Mouse (Mus musculus) MEL (cell line): ENCODE data around the gene Ostc. TPM values are rescaled to one million over a fixed set of nuclear protein-coding genes. Genes with fewer than 3 reads are reported as not detected.

Experiments used
- DNase-seq: peaks from one replicate; pipeline ENCODE4 v3.0.0; 2011; ENCODE audit warnings: low read depth, low spot score
- H3K27ac ChIP-seq: 2 replicates; pipeline ENCODE4 v1.5.1; 2012; ENCODE audit warnings: low read depth, mild to moderate bottlenecking, control low read depth, low read length, moderate library complexity; ENCODE audit not compliant: control insufficient read depth
- H3K27me3 ChIP-seq, 2 experiments: fragments of 150-350 bp in 1 of 2; sonication (generic) in 1 of 2; 2 replicates each; pipeline ENCODE4 v1.6.1; 2012; ENCODE audit warnings: low read length in 2 of 2, mild to moderate bottlenecking in 2 of 2, improper control_type of control experiment in 1 of 2, moderate library complexity in 1 of 2; ENCODE audit not compliant: insufficient read depth in 2 of 2, control insufficient read depth in 1 of 2
- H3K36me3 ChIP-seq, 2 experiments: 2 replicates each; pipeline ENCODE4 v1.6.1; 2012 to 2014; ENCODE audit warnings: low read length in 2 of 2, improper control_type of control experiment in 1 of 2, inconsistent platforms in 1 of 2, mild to moderate bottlenecking in 1 of 2; ENCODE audit not compliant: insufficient read depth in 2 of 2, control insufficient read depth in 1 of 2
- H3K4me1 ChIP-seq, 2 experiments: fragments of 150-350 bp in 1 of 2; sonication (generic) in 1 of 2; 2 replicates each; pipeline ENCODE4 v1.6.1; 2012; ENCODE audit warnings: low read length in 2 of 2, improper control_type of control experiment in 1 of 2, mild to moderate bottlenecking in 1 of 2; ENCODE audit not compliant: insufficient read depth in 2 of 2, control insufficient read depth in 1 of 2
- H3K4me3 ChIP-seq, 2 experiments: fragments of 150-350 bp in 1 of 2; sonication (generic) in 1 of 2; 2 replicates each; pipeline ENCODE4 v1.5.1; 2012; ENCODE audit warnings: low read depth in 2 of 2, low read length in 2 of 2, mild to moderate bottlenecking in 2 of 2, moderate library complexity in 2 of 2, control low read depth in 1 of 2, improper control_type of control experiment in 1 of 2; ENCODE audit not compliant: control insufficient read depth in 1 of 2, insufficient read depth in 1 of 2
- H3K79me2 ChIP-seq: 2 replicates; pipeline ENCODE4 v1.6.1; 2012; ENCODE audit warnings: mild to moderate bottlenecking, low read length, moderate library complexity; ENCODE audit not compliant: control insufficient read depth, poor library complexity, insufficient read depth
- H3K9ac ChIP-seq: 2 replicates; pipeline ENCODE4 v1.6.1; 2012; ENCODE audit warnings: low read depth, mild to moderate bottlenecking, control low read depth, low read length, moderate library complexity; ENCODE audit not compliant: control insufficient read depth, poor library complexity, severe bottlenecking
- H3K9me3 ChIP-seq: fragments of 150-350 bp; sonication (generic); replicated peaks from 2 replicates; pipeline ENCODE4 v1.6.1; 2012; ENCODE audit warnings: mild to moderate bottlenecking, low read length, improper control_type of control experiment, moderate library complexity; ENCODE audit not compliant: insufficient read depth
- CHD1 ChIP-seq: IDR thresholded peaks from 2 replicates; pipeline ENCODE4 v1.6.1; 2012; ENCODE audit warnings: low read depth, mild to moderate bottlenecking, inconsistent platforms, low read length, improper control_type of control experiment
- ELF1 ChIP-seq: IDR thresholded peaks from 2 replicates; pipeline ENCODE4 v1.6.1; 2014; ENCODE audit warnings: low read depth, mild to moderate bottlenecking, inconsistent platforms, low read length, improper control_type of control experiment, moderate library complexity
- ETS1 ChIP-seq: IDR thresholded peaks from 2 replicates; pipeline ENCODE4 v1.6.1; 2012; ENCODE audit warnings: low read depth, mild to moderate bottlenecking, inconsistent platforms, low read length, improper control_type of control experiment, moderate library complexity
- GABPA ChIP-seq: IDR thresholded peaks from 2 replicates; pipeline ENCODE4 v1.6.1; 2012; ENCODE audit warnings: low read depth, mild to moderate bottlenecking, inconsistent platforms, low read length, improper control_type of control experiment, moderate library complexity
- GATA1 ChIP-seq: IDR thresholded peaks from 2 replicates; pipeline ENCODE4 v1.6.1; 2011; ENCODE audit warnings: low read depth, low read length, improper control_type of control experiment
- HCFC1 ChIP-seq: IDR thresholded peaks from 2 replicates; pipeline ENCODE4 v1.6.1; 2012; ENCODE audit warnings: low read depth, mild to moderate bottlenecking, inconsistent platforms, low read length, improper control_type of control experiment, moderate library complexity
- JUND ChIP-seq: IDR thresholded peaks from 2 replicates; pipeline ENCODE4 v1.6.1; 2011; ENCODE audit warnings: low read depth, mild to moderate bottlenecking, improper control_type of control experiment, low read length
- MAFK ChIP-seq: IDR thresholded peaks from 2 replicates; pipeline ENCODE4 v1.6.1; 2011; ENCODE audit warnings: low read depth, mild to moderate bottlenecking, low read length, improper control_type of control experiment, borderline replicate concordance
- MAX ChIP-seq: IDR thresholded peaks from 2 replicates; pipeline ENCODE4 v1.6.1; 2011; ENCODE audit warnings: low read length, improper control_type of control experiment
- MAZ ChIP-seq: IDR thresholded peaks from 2 replicates; pipeline ENCODE4 v1.6.1; 2012; ENCODE audit warnings: low read depth, mild to moderate bottlenecking, inconsistent platforms, low read length, improper control_type of control experiment
- MXI1 ChIP-seq: IDR thresholded peaks from 2 replicates; pipeline ENCODE4 v1.6.1; 2011; ENCODE audit warnings: mild to moderate bottlenecking, low read depth, low read length, improper control_type of control experiment
- MYC ChIP-seq: IDR thresholded peaks from 2 replicates; pipeline ENCODE4 v1.6.1; 2011; ENCODE audit warnings: low read depth, mild to moderate bottlenecking, low read length, improper control_type of control experiment, moderate library complexity
- NELFE ChIP-seq: IDR thresholded peaks from 2 replicates; pipeline ENCODE4 v1.6.1; 2011; ENCODE audit warnings: low read depth, low read length, improper control_type of control experiment
- NRF1 ChIP-seq: IDR thresholded peaks from 2 replicates; pipeline ENCODE4 v1.6.1; 2014; ENCODE audit warnings: low read depth, mild to moderate bottlenecking, inconsistent platforms, low read length, improper control_type of control experiment, moderate library complexity; ENCODE audit not compliant: poor library complexity, insufficient read depth, severe bottlenecking
- POLR2AphosphoS5 ChIP-seq: IDR thresholded peaks from 2 replicates; pipeline ENCODE4 v1.6.1; 2012; ENCODE audit warnings: low read depth, borderline replicate concordance, mild to moderate bottlenecking, inconsistent platforms, low read length, moderate library complexity, mixed read lengths
- RAD21 ChIP-seq: IDR thresholded peaks from 2 replicates; pipeline ENCODE4 v1.6.1; 2011; ENCODE audit warnings: mild to moderate bottlenecking, low read depth, low read length, improper control_type of control experiment
- RCOR1 ChIP-seq: IDR thresholded peaks from 2 replicates; pipeline ENCODE4 v1.6.1; 2012; ENCODE audit warnings: low read depth, mild to moderate bottlenecking, inconsistent platforms, low read length, improper control_type of control experiment
- SIN3A ChIP-seq: IDR thresholded peaks from 2 replicates; pipeline ENCODE4 v1.6.1; 2012; ENCODE audit warnings: low read length, improper control_type of control experiment, inconsistent platforms
- SMC3 ChIP-seq: IDR thresholded peaks from 2 replicates; pipeline ENCODE4 v1.6.1; 2011; ENCODE audit warnings: low read depth, low read length, improper control_type of control experiment
- TCF12 ChIP-seq: IDR thresholded peaks from 2 replicates; pipeline ENCODE4 v1.6.1; 2014; ENCODE audit warnings: low read depth, mild to moderate bottlenecking, inconsistent platforms, low read length, improper control_type of control experiment, moderate library complexity
- USF2 ChIP-seq, 2 experiments: IDR thresholded peaks; 2 replicates each; pipeline ENCODE4 v1.6.1; 2011 to 2012; ENCODE audit warnings: improper control_type of control experiment in 2 of 2, low read length in 2 of 2, borderline replicate concordance in 1 of 2, inconsistent platforms in 1 of 2, low read depth in 1 of 2, mild to moderate bottlenecking in 1 of 2; ENCODE audit not compliant: insufficient read depth in 1 of 2
- ZC3H11A ChIP-seq: IDR thresholded peaks from 2 replicates; pipeline ENCODE4 v1.6.1; 2012; ENCODE audit warnings: low read depth, mild to moderate bottlenecking, inconsistent platforms, low read length, improper control_type of control experiment
- ZKSCAN1 ChIP-seq: IDR thresholded peaks from 2 replicates; pipeline ENCODE4 v1.6.1; 2012; ENCODE audit warnings: low read depth, mild to moderate bottlenecking, inconsistent platforms, low read length, improper control_type of control experiment, moderate library complexity
- ZMIZ1 ChIP-seq: IDR thresholded peaks from 2 replicates; pipeline ENCODE4 v1.6.1; 2012; ENCODE audit warnings: low read depth, mild to moderate bottlenecking, inconsistent platforms, low read length, improper control_type of control experiment, moderate library complexity
- ZNF384 ChIP-seq: IDR thresholded peaks from 2 replicates; pipeline ENCODE4 v1.6.1; 2012; ENCODE audit warnings: low read depth, mild to moderate bottlenecking, inconsistent platforms, low read length, improper control_type of control experiment
- polyA plus RNA-seq, 2 experiments: library from polyadenylated mRNA; stranded (reverse) in 1 of 2; unstranded in 1 of 2; fragments of >175 nt in 1 of 2; fragments of >200 nt in 1 of 2; gene quantifications; 2 replicates each; pipeline versions ENCODE4 v1.2.1 to v1.2.4; 2012; ENCODE audit warnings: low replicate concordance in 2 of 2, low read depth in 1 of 2; ENCODE audit not compliant: insufficient read length in 2 of 2, insufficient read depth in 1 of 2, missing spikeins in 1 of 2
- total RNA-seq: library from RNA; depleted of rRNA; stranded (reverse); fragments of 300-350 nt; gene quantifications from 2 replicates; pipeline ENCODE4 v1.2.3, GENCODE M21; 2012

Gene Ostc
- total and polyA plus RNA-seq, 3 experiments, result 185 to 199 TPM; not detected in 1

DNA sequence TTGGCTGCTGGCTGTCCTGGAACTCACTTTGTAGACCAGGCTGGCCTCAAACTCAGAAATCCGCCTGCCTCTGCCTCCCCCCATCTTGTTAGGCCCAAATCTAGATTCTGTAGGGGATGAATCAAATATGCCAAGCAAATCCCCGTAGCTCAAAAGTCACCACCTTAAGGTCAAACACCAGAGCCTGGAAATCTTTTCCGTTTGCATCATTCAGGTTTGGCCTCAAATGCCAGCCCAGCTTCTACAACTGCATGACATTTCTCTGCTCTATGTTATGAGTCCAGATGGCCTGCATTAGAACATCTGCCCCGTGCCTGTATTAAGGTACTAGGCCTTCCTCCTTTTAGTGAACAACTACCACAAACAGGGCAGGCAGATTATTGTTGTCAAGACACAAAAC is 18.4 kb upstream of the Ostc start:
- H3K4me1 ChIP-seq, result peaks cover 0 to 15% of the 10 kb centered on the region in 2 experiments; a peak in 2 of 4 replicates

DNA sequence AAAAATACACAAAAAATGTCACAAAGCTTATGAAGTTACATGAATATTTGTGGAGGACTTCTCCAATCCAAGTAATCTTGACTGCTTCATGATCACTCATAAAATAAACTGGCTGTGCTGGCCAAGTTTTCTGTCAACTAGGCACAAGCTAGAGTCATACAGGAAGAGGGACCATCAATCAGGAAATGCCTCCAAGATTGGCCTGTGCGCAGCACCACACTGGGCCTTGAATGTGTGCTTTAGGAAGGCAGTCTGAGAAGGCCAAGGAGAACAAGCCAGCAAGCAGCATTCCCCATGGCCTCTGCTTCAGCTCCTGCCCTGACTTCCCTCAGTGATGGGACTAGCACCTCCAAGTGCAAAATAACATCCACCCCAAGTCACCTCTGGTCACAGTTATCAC is 17.8 kb upstream of the Ostc start:
- peak; percentile 31 for DNase-seq
- Histone ChIP-seq H3K9me3 (no peaks in the 10 kb centered on the region), H3K27me3 (no peaks in the 10 kb centered on the region), H3K4me3 (no peak overlapping the region), H3K36me3 (peaks cover 18% of the 10 kb centered on the region in 2 experiments), H3K79me2 (peaks cover 19% of the 10 kb centered on the region), H3K27ac (no peak overlapping the region), H3K4me1 (peaks cover 0 to 15% of the 10 kb centered on the region in 2 experiments; a peak in 2 of 4 replicates), H3K9ac (no peak overlapping the region)
- no peak for TF ChIP-seq NRF1
- no peak for TF ChIP-seq GABPA
- TF ChIP-seq TCF12, result no peak
- TF ChIP-seq MXI1, result no peak
- TF ChIP-seq USF2 (IDR thresholded peaks at IDR 0.05; ENCODE audit: borderline replicate concordance in 1 of 2, insufficient read depth in 1 of 2, low read depth in 1 of 2, low read length in 2 of 2), result no peak
- TF ChIP-seq HCFC1, result no peak
- TF ChIP-seq ELF1, result no peak
- TF ChIP-seq MAFK, result no peak
- TF ChIP-seq POLR2AphosphoS5, result no peak
- no peak for TF ChIP-seq ZMIZ1
- TF ChIP-seq GATA1, result no peak
- no peak for TF ChIP-seq ZNF384
- TF ChIP-seq CHD1, result no peak
- TF ChIP-seq RCOR1, result no peak
- no peak for TF ChIP-seq ZC3H11A
- TF ChIP-seq MAX, result no peak

More for the DNA sequence above, 18.4 kb upstream of the Ostc start:
- Histone ChIP-seq H3K79me2 (peaks cover 19% of the 10 kb centered on the region), H3K27ac (no peak overlapping the region)
- TF ChIP-seq MAFK (no peak), HCFC1 (no peak), ZC3H11A (no peak), RAD21 (no peak), SMC3 (no peak), ZKSCAN1 (no peak), NRF1 (no peak), MAZ (no peak), ETS1 (no peak), MYC (no peak), NELFE (no peak), SIN3A (no peak), JUND (no peak), USF2 (IDR thresholded peaks at IDR 0.05; ENCODE audit: borderline replicate concordance in 1 of 2, insufficient read depth in 1 of 2, low read depth in 1 of 2, low read length in 2 of 2) (no peak), GATA1 (no peak)
- TF ChIP-seq, all 39 proteins: peak for 0
- peak overlapping the region; percentile 96 for H3K9ac ChIP-seq
- DNase-seq, result peak; percentile 21
- peak overlapping the region in 1 of 2 experiments; percentile 93; a peak in 1 of 4 replicates for H3K4me3 ChIP-seq
- H3K36me3 ChIP-seq, result peaks cover 18% of the 10 kb centered on the region in 2 experiments
- no peaks in the 10 kb centered on the region for H3K27me3 ChIP-seq
- H3K9me3 ChIP-seq, result no peaks in the 10 kb centered on the region
